Mouse (Mus musculus) cerebellum, postnatal 10 days (tissue): ENCODE results near the gene Aldh4a1.
A peak's percentile ranks its signal among the peaks of the same experiment; 100 is the strongest.

Experiments
- DNase-seq, 2 experiments: peaks; one replicate each; pipeline ENCODE4 v3.0.0; 2021; ENCODE audit warnings: mixed read lengths in 2 of 2

Gene Aldh4a1

DNA sequence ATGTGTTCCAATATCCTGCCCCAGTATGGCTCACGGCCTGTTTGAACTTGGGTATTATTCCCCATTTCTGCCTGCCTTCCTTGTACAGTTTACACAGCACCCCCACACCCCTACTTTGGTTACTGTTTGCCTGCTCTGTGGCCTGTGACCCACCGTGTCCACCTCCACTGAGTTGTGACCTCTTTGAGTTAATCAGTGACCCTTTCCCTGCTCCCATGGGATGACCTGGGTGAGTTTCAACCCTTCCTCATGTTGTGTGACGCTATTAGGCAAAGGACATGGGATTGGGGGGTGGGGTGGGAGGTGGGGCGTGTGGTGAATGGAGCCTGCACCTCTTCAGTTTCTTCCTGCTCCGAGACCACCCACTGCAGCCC, 1.4 kb downstream of the Aldh4a1 start:
- DNase-seq: no peak

DNA sequence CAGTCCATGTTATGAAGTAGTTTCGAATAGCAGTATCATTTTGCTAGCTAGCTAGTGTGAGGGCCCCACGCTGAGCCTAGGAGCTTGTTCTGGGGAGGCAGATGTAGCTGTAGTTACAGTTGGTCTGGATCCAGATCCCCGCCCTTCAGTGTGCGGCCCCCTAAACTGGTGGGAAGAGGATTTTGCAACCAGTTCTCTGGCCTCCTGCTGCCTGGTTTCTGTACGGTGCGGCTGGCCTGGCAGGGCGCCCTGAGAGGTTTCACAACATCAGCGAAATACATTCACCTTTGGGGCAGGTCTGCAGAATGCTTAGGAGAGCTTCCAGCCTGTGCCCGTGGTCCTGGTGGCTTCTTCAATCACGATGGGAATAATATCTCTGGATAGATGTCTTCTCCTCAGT, 2.0 kb downstream of the Aldh4a1 start:
- peak in 1 of 2 experiments; percentile 43 for DNase-seq

DNA sequence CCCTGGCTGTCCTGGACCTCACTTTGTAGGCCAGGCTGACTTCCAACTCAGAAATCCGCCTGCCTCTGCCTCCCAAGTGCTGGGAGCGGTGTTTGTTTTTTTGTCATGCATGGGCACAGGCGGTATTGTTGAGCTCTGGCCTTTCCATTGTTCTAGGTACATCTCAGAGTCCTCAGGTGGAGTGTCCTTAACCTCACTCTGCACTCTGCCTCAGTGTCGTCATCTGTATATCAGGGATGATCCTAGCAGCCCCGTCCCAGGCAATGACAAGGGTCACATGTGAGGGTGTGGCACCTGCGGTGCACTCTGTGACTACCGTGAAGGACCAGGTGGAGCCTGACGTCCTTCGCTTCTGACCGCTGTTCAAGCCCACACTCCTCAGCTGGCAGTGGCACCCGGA, 4.7 kb downstream of the Aldh4a1 start:
- no peak for DNase-seq

DNA sequence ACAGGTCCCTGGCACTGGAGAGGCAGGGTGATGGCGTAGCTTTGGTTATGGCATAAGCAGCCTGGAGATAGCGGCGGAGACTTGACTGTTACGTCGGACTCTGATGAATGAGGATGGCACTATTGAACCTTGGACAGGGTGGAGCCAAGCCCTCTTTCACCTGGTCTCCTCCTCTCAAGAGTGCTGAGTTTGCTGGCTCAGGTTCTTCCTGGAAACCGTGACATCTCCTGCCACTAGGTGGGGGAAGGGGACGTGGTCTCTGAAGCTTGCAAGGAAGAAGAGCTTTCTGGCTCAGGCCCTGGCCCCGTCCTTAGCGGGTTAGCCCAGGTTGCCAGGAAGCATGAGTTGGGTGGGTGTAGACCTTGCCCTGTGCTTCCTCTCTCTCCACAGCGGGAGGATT, 7.5 kb downstream of the Aldh4a1 start:
- DNase-seq: no peak

DNA sequence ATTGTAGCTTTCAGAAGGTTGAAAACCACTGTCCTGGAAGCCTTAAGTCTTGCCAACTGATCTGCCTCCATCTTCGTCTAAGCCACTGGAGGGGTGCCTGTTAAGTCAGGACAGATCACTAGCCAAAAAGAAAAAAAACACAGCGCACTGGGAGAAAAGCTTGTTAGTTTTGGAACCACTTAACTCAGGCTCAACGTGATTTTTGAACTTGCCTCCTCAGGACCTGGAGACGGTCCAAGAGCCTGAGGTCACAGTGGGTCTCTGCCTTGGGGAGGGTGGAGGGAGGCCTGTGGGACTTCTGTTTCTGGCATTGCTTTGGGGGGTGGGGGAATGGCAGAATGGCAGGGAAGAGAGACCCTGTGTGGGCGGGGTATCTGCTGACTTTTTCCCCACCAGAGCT, 8.5 kb downstream of the Aldh4a1 start:
- DNase-seq: no peak

DNA sequence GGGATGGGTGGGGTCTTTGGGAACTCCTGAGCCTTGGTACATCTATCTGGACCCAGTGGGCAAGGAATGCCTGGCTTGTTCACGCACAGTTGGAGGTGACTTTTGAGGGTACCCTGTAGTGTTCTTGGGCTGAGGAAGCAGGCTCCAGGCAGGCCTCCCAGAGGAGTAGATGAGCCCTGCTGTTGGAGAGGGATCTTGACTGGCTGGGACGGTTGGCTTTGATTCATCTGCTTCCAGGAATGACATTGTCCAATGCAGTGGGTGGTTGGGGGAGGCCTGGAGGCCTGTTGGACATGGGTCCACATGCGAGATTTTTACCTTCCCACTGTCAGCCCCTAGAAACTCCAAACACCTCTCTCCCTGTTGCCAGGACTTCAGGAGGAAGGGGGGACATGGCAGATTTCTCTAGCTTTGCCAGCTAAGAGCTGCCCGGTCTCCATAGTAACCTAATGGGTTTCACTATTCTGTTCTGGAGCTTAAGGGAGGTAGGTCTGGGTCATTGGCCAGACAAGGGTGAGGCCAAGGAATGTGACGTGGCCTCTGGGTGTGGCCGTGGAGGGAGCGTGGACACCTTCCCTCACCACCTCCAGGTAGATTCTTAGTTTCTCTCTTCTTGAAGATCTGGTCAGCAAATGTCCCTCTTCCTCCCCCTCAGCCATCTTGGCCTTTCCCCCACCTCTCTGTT, 9.0 kb downstream of the Aldh4a1 start:
- no peak for DNase-seq

DNA sequence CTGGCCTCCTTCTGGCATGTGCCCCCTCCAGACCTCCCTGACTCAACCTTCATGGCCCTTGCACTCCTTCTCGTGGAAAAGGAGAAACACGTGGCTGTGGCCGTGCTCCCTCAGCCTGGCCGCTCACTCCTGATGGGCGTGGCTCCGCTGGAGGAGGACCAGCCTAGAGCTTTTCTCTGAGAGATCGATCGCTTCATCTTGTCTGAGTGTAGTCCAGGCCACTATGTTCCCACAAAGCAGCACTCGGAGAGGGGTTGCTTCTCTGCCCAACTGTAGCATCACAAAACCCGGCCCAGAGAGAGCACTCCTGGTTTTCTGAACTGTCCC, 9.6 kb downstream of the Aldh4a1 start:
- no peak for DNase-seq

DNA sequence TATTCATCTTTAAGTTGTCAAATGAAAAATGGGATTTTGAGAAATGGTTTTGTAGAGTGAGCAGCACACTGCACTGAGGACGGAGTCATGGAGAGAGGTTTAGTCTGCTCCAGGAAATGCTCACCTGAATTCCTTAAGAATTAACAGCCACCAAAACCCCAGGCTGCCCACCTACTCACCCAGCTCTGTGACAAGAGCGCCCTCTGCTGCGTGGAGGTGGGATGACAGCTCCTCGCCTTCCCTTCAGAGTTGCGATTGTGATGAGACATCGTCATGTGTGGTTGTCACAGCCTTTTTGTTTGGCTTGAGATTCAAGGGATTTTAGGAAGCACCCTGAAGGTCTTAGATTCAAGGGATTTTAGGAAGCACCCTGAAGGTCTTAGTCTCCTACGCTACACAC, 13.7 kb downstream of the Aldh4a1 start:
- DNase-seq: peak; percentile 92 to 95

DNA sequence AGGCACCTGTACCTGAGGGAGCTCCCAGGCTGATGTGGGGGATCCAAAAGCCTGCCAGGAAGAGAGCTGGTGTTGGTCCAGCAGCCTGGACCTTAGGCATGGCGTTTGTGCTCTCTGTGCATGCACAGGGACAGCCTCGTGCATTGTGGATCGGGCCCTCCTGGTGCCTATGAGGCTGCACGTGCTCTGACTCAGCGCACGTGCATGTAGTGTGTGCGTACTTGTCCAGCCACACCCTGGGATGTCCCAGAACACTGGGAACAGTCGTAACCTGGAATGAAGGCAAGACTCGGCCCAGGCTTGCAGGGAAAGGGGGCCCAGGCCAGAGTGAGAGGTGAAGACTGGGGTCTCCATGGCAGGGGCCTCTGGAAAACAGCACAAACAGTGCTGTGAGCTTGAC, 15.2 kb downstream of the Aldh4a1 start:
- DNase-seq: no peak

DNA sequence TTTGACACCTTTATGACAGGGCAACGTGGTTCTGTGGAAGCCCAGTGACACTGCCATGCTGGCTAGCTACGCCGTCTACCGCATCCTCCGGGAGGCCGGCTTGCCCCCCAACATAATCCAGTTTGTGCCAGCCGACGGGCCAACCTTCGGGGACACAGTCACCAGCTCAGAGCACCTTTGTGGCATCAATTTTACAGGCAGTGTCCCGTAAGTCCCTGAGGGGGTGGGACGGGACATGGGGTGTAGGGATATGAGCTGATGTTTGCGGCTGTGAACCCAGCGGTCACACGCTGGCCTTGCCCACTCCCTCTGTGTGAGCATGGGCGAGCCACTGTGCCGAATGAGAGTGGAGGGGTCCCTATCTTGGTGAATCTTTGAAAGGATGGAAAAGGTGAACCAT, 15.7 kb downstream of the Aldh4a1 start:
- DNase-seq: no peak

DNA sequence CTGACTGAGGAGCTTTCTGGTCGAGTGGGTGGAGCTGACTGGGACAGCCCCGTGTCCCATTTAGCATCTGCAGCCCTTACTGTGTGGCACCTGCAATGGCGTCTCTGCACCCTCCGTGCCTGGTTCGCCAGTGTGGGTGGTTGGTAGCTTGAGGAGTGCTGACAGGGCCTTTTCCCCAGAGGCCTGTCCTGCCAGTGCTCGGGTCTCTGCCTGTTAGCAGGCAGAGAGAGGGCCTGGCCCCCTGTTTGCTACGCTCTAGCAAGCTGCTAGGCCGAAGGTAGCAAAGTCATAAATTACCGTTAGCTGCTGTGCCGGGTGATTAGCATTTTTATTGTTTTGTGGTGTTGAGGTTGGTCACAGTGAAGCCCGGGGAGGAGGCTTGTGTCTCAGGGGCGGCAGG, 17.1 kb downstream of the Aldh4a1 start:
- no peak for DNase-seq

DNA sequence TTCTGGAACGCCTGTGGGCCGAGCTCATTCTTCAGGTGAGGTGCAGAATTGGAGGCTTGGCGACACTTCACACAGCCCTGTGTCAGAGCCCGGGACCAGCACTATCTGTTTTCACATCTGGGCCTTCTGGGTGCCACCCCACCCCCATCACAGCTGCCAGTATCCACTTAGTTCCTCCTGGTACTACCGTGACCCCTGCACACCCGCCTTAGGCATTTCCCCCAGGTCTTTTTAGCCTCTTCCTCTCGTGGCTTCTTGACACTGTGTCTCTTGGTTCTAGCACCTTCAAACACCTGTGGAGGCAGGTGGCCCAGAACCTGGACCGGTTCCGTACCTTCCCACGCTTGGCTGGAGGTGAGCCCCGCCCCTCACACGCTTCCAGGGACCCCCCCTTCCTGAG, 17.7 kb downstream of the Aldh4a1 start:
- no peak for DNase-seq

DNA sequence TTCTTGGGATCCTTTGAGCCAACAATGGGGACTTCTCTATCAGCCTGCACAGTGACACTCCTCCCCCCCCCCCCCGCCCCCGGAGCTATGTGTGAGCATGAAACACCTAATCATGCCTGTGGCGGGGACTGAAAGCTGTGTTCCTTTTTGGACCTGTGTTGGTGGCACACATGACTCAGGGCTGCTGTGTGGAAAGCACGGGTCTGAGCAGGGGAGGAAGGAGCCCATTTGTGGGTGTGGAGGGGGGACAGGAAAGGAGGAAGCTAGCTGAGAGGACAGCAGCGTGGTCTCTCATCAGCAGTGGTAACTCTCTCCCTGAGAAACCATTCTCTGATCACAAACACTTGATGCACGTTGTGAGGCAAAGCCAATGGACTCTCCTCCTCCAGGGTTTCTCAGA, 18.1 kb downstream of the Aldh4a1 start:
- DNase-seq: no peak

DNA sequence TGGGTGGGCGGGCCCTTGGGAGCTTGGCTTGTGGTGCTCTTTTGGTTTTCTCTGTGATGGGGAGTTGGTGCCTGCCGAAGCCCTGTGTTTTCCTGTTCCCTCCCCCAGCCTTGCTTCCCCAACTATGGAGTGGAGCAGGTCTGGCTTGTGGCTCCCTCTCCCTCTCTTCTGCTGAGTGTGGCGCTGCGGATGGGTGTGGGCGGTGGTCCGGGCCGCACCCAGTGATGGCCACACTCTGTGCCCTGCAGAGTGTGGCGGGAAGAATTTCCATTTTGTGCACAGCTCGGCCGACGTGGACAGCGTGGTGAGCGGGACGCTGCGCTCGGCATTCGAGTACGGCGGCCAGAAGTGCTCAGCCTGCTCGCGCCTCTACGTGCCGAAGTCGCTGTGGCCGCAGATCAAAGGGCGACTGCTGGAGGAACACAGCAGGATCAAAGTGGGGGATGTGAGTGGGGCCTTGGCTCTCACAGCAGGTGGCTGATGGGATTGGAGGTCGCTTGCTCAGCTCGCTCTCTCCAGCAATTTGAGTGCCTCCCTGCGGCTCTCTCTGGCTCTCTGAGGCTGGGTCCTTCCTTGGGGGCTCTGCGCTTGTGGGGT, 19.3 kb downstream of the Aldh4a1 start:
- DNase-seq: peak in 1 of 2 experiments; percentile 43

DNA sequence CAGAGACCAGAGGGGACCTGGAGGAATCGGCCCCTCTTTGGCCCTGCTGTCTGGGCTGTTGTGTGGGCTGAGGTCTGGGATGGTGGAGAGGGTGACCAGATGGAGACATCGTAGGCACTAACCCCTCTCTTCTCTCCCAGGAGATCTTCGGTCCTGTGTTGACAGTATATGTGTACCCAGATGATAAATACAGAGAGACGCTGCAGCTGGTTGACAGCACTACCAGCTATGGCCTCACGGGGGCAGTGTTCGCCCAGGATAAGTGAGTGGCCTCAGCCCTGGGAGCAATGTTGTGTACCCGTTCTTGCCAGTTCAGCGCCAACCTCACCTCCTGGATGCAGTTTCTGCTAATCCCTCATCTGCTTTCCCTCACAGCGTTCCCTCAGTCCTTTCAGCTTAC, 21.3 kb downstream of the Aldh4a1 start:
- DNase-seq: peak; percentile 93 to 96

DNA sequence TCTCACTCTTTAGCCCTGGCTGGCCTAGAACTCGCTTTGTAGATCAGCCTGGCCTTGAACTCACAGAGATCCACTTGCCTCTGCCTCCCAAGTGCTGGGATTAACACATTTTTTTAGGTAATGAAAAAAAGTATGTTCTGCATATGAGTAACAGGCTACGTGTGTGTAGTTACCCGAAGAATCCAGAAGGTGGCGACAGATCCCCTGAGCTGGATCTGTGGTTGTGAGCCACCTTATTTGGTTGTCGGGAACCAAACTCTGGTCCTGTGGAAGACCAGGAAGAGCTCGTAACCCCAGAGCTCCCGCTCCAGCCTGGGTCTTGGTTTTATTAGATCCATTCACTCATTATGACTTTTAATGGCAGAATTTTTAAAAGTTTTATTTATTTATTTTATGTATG, 24.2 kb downstream of the Aldh4a1 start:
- no peak for DNase-seq

DNA sequence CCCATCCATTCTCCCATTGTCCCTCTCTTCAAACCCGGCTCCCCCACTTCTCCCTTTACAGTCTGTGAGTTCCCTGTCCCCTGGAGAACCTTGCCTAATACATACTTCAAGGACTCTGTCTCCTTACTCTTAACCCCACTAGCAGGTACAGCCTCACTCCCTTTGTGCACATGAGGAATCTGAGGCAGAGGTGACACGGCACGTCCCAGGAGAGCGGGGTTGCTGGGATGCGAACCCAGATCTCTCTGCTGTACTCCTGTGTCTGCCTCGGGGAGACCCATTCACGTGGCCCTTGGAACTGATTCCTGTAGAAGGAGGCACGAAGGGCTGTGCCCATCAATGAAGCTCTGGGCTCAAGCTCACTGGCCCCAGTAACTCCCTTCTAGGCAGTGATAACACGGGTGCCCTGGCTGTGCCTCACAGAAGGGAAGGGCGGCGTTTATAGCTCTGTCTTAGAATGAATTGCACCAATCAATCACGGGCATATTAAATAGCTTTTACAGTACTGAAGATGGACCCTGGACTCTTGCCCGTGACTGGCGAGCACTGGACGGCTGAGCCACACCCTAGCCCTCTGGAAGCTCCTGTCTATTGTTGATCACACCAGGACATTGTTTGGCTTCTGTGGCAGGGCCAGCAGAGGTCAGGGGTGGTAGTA, 27.5 kb downstream of the Aldh4a1 start:
- DNase-seq: no peak

DNA sequence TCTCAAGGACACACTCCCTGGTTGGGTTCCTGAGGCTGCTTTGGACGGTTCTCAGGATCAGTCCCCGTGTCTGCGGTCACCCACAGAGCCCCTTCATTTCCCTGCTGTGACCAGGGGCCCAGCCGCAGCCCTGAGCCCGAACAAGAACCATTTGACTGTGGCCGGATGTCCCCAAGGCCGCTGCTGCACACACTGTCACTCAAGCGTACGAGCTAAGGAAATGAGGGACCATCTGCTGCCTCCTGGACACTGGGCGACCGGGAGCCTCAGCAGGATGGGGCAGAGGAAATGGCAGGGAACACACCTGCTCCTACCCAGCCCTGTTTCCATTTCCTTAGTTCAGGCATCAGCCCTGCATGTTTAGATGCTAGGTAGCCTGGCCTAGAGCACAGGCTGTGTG, 28.2 kb downstream of the Aldh4a1 start:
- DNase-seq: peak in 1 of 2 experiments; percentile 35

DNA sequence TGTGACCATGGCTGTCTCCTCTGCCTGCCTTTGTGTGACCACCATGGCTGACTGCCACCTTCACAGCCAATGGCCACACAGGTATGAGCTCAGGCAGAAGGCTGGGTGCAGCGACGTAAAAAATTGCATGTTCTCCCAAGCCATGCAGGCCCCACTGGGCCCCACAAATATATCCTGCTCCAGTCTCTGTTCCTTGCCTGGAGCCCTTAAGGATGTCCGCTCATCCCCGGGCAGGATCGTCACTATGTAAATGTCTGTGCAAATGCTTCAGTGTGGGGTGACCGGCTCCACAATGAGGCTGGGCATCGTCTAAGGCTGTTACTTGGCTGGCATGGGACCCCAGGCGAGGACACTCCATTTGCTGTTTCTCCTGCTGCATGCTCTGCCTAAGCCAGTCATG, 30.6 kb downstream of the Aldh4a1 start, which contains the start of gene Tas1r2:
TSS of gene Tas1r2 (plus strand) at position 301 of the 400 bp plus-strand sequence.
- DNase-seq: no peak

DNA sequence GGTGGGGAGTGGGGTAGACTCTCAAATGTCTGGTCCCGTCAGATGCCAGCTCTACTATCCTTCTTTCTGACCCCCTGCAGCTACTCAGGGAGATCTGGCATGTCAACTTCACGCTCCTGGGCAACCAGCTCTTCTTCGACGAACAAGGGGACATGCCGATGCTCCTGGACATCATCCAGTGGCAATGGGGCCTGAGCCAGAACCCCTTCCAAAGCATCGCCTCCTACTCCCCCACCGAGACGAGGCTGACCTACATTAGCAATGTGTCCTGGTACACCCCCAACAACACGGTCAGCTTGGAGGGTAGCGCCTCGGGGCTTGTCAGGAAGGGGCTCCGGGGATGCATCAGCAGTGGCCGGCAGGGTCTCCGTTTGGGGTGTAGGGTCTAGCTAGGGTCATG, 39.2 kb downstream of the Aldh4a1 start:
- DNase-seq: peak; percentile 78 to 84

DNA sequence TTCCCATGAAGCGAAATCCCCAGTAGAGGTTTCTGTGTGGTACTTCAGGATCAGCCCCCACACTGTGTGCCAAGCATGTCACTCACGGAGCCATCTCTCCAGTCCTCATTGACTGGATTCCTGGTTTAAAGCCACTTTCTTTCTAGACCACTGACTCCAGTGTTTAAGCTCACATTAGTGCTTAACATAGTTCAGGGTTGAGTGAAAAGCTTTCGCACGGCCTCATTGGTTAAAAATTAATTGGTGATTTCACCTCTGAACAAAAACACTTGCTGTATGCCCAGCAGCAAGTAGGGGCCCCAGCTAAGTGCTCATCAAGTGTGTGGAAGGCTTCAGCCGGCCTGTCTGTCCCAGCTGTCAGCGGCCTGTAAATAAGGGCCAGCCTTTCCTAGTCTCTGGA, 45.0 kb downstream of the Aldh4a1 start:
- no peak for DNase-seq

DNA sequence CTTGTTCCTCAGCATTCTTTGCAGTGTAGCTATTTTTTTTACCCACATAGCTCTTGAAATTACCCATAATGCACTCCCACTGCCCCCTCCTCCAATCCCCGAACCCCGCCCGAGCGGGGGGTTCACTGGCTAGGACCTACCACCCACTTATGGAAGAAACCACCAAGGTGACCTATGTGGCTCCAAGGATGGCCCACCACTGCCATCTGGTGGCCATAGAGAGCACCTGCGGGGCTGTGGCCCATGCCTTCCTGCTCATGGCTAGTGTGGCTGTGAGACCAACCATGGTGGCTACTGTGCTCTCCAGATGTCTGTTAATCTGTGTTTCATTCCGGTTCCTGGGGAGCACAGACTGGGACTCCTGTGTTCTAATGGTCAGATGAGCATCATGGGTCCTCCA, 47.2 kb downstream of the Aldh4a1 start:
- DNase-seq: peak; percentile 81 to 83

DNA sequence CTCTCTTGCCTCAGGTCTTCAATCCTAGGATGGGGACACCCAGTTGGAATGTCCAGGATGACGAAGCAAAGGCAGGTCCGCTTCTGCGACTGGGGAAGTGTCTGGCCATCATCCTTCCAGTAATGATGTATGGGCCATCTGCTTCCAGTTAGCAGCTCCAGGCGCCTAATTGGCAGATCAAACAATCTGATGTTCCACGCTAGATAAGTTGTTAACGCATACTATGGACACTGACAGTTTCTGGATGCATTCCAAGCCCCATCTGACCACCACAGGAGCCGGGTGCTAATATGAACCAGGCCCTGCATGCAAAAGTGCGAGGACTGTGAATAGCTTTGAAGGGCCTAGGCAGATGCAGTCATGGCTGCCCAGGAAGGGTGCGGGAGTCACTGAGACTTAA, 53.0 kb downstream of the Aldh4a1 start:
- DNase-seq: no peak
